Mouse (Mus musculus): Measurements from ENCODE around the gene C730034F03Rik. TPM values are rescaled to one million over a fixed set of nuclear protein-coding genes. Genes with fewer than 3 reads are reported as not detected.

Gene C730034F03Rik
- polyA plus RNA-seq, 1 experiment from 2014 or later: 4.0 TPM

- no peak overlapping the region; the same call in 1 of the 2 replicates for H3K4me3 ChIP-seq (ENCODE audit: low read depth, low read length)
- no peak overlapping the region for H3K4me2 ChIP-seq (replicated peaks; ENCODE audit: low read depth, low read length)
- 0 out of 2 replicates have a peak, but pooled peaks cover 2% of the 10 kb centered on the region for H3K4me1 ChIP-seq (replicated peaks; ENCODE audit: control insufficient read depth, insufficient read depth, low read length)
- no peak overlapping the region for H3K27ac ChIP-seq (ENCODE audit: low read depth, low read length)
- DNase-seq (ENCODE audit: low spot score) (no peak), ATAC-seq (ENCODE audit: low FRiP score) (no peak)
- no peaks in the 10 kb centered on the region for H3K9me3 ChIP-seq (ENCODE audit: control insufficient read depth, low read length)
- WGBS: 93% methylated on average over 19 of the region's 19 CpGs
- H3K36me3 ChIP-seq (ENCODE audit: control insufficient read depth, insufficient read depth, low read length): no peaks in the 10 kb centered on the region
- H3K27me3 ChIP-seq (ENCODE audit: control insufficient read depth, insufficient read depth, low read length): no peaks in the 10 kb centered on the region
- no peak overlapping the region for H3K9ac ChIP-seq (ENCODE audit: low read depth, low read length)
Observed at GRCm38 (mm10) chr15:89474596-89475292, 45.4 kb downstream of the C730034F03Rik start.

GRCm38 (mm10) chr15:89475293-89475600 is 45.9 kb downstream of the C730034F03Rik start:
- Histone ChIP-seq H3K9me3 (ENCODE audit: control insufficient read depth, low read length) (no peaks in the 10 kb centered on the region), H3K4me2 (replicated peaks; ENCODE audit: low read depth, low read length) (peak overlapping the region; percentile 65), H3K4me1 (replicated peaks; ENCODE audit: control insufficient read depth, insufficient read depth, low read length) (0 out of 2 replicates have a peak, but pooled peaks cover 2% of the 10 kb centered on the region), H3K4me3 (ENCODE audit: low read depth, low read length) (no peak overlapping the region), H3K36me3 (ENCODE audit: control insufficient read depth, insufficient read depth, low read length) (no peaks in the 10 kb centered on the region), H3K27me3 (ENCODE audit: control insufficient read depth, insufficient read depth, low read length) (no peaks in the 10 kb centered on the region), H3K27ac (ENCODE audit: low read depth, low read length) (no peak overlapping the region), H3K9ac (ENCODE audit: low read depth, low read length) (no peak overlapping the region)
- WGBS: 87% methylated on average over 7 of the region's 7 CpGs
- ATAC-seq (ENCODE audit: low FRiP score): no peak
- no peak for DNase-seq (ENCODE audit: low spot score)

- ATAC-seq (ENCODE audit: low FRiP score) (peak; percentile 97), DNase-seq (ENCODE audit: low spot score) (peak; percentile 89)
- H3K36me3 ChIP-seq (ENCODE audit: control insufficient read depth, insufficient read depth, low read length): no peaks in the 10 kb centered on the region
- 9% methylated on average over 44 of the region's 44 CpGs for WGBS
- peak overlapping the region; percentile 55 for H3K9ac ChIP-seq (ENCODE audit: low read depth, low read length)
- H3K4me1 ChIP-seq (replicated peaks; ENCODE audit: control insufficient read depth, insufficient read depth, low read length): 0 out of 2 replicates have a peak, but pooled peaks cover 2% of the 10 kb centered on the region
- H3K9me3 ChIP-seq (ENCODE audit: control insufficient read depth, low read length): no peaks in the 10 kb centered on the region
- 0 out of 2 replicates have a peak overlapping the region, but pooled peaks have one; percentile 45 for H3K27ac ChIP-seq (ENCODE audit: low read depth, low read length)
- H3K4me2 ChIP-seq (replicated peaks; ENCODE audit: low read depth, low read length): peak overlapping the region; percentile 65
- H3K4me3 ChIP-seq (ENCODE audit: low read depth, low read length): peak overlapping the region; percentile 48
- no peaks in the 10 kb centered on the region for H3K27me3 ChIP-seq (ENCODE audit: control insufficient read depth, insufficient read depth, low read length)
Observed at GRCm38 (mm10) chr15:89475611-89476474, 46.5 kb downstream of the C730034F03Rik start.

GRCm38 (mm10) chr15:89476475-89476815 is 47.1 kb downstream of the C730034F03Rik start:
- H3K9ac ChIP-seq (ENCODE audit: low read depth, low read length): peak overlapping the region; percentile 55
- peak overlapping the region; percentile 48 for H3K4me3 ChIP-seq (ENCODE audit: low read depth, low read length)
- WGBS: 7% methylated on average over 5 of the region's 5 CpGs
- ATAC-seq (ENCODE audit: low FRiP score) (no peak), DNase-seq (ENCODE audit: low spot score) (no peak)
- H3K4me2 ChIP-seq (replicated peaks; ENCODE audit: low read depth, low read length): peak overlapping the region; percentile 65
- 0 out of 2 replicates have a peak overlapping the region, but pooled peaks have one; percentile 45 for H3K27ac ChIP-seq (ENCODE audit: low read depth, low read length)
- H3K36me3 ChIP-seq (ENCODE audit: control insufficient read depth, insufficient read depth, low read length): no peaks in the 10 kb centered on the region
- no peaks in the 10 kb centered on the region for H3K9me3 ChIP-seq (ENCODE audit: control insufficient read depth, low read length)
- H3K27me3 ChIP-seq (ENCODE audit: control insufficient read depth, insufficient read depth, low read length): no peaks in the 10 kb centered on the region
- 0 out of 2 replicates have a peak, but pooled peaks cover 2% of the 10 kb centered on the region for H3K4me1 ChIP-seq (replicated peaks; ENCODE audit: control insufficient read depth, insufficient read depth, low read length)

GRCm38 (mm10) chr15:89477091-89477491 is 47.7 kb downstream of the C730034F03Rik start, which contains the start of gene Arsa:
TSS of gene Arsa (minus strand) at chr15:89477425.
- Histone ChIP-seq H3K27me3 (ENCODE audit: control insufficient read depth, insufficient read depth, low read length) (no peaks in the 10 kb centered on the region), H3K9ac (ENCODE audit: low read depth, low read length) (peak within 1 kb of the TSS; percentile 55), H3K4me1 (replicated peaks; ENCODE audit: control insufficient read depth, insufficient read depth, low read length) (0 out of 2 replicates have a peak, but pooled peaks cover 2% of the 10 kb centered on the region), H3K36me3 (ENCODE audit: control insufficient read depth, insufficient read depth, low read length) (no peaks in the 10 kb centered on the region), H3K4me3 (ENCODE audit: low read depth, low read length) (peak within 1 kb of the TSS; percentile 48), H3K27ac (ENCODE audit: low read depth, low read length) (0 out of 2 replicates have a peak within 1 kb of the TSS, but pooled peaks have one; percentile 45), H3K4me2 (replicated peaks; ENCODE audit: low read depth, low read length) (peak within 1 kb of the TSS; percentile 65), H3K9me3 (ENCODE audit: control insufficient read depth, low read length) (no peaks in the 10 kb centered on the region)
- WGBS: 34% methylated on average over 9 of the region's 9 CpGs
- ATAC-seq (ENCODE audit: low FRiP score) (no peak), DNase-seq (ENCODE audit: low spot score) (no peak)

GRCm38 (mm10) chr15:89477806-89478205 is 48.4 kb downstream of the C730034F03Rik start:
- H3K9ac ChIP-seq (ENCODE audit: low read depth, low read length): no peak overlapping the region
- 0 out of 2 replicates have a peak, but pooled peaks cover 2% of the 10 kb centered on the region for H3K4me1 ChIP-seq (replicated peaks; ENCODE audit: control insufficient read depth, insufficient read depth, low read length)
- WGBS: 40% methylated on average over 8 of the region's 8 CpGs
- no peak overlapping the region for H3K4me3 ChIP-seq (ENCODE audit: low read depth, low read length)
- H3K27ac ChIP-seq (ENCODE audit: low read depth, low read length): no peak overlapping the region
- no peaks in the 10 kb centered on the region for H3K27me3 ChIP-seq (ENCODE audit: control insufficient read depth, insufficient read depth, low read length)
- no peaks in the 10 kb centered on the region for H3K36me3 ChIP-seq (ENCODE audit: control insufficient read depth, insufficient read depth, low read length)
- H3K4me2 ChIP-seq (replicated peaks; ENCODE audit: low read depth, low read length): no peak overlapping the region
- no peaks in the 10 kb centered on the region for H3K9me3 ChIP-seq (ENCODE audit: control insufficient read depth, low read length)
- DNase-seq (ENCODE audit: low spot score) (no peak), ATAC-seq (ENCODE audit: low FRiP score) (no peak)

- H3K27ac ChIP-seq (ENCODE audit: low read depth, low read length): no peak overlapping the region
- WGBS: 76% methylated on average over 3 of the region's 3 CpGs
- no peaks in the 10 kb centered on the region for H3K9me3 ChIP-seq (ENCODE audit: control insufficient read depth, low read length)
- H3K4me1 ChIP-seq (replicated peaks; ENCODE audit: control insufficient read depth, insufficient read depth, low read length): 0 out of 2 replicates have a peak, but pooled peaks cover 2% of the 10 kb centered on the region
- H3K36me3 ChIP-seq (ENCODE audit: control insufficient read depth, insufficient read depth, low read length): no peaks in the 10 kb centered on the region
- no peak overlapping the region for H3K4me2 ChIP-seq (replicated peaks; ENCODE audit: low read depth, low read length)
- DNase-seq (ENCODE audit: low spot score): no peak
- no peak for ATAC-seq (ENCODE audit: low FRiP score)
- no peak overlapping the region for H3K4me3 ChIP-seq (ENCODE audit: low read depth, low read length)
- no peak overlapping the region for H3K9ac ChIP-seq (ENCODE audit: low read depth, low read length)
- no peaks in the 10 kb centered on the region for H3K27me3 ChIP-seq (ENCODE audit: control insufficient read depth, insufficient read depth, low read length)
Observed at GRCm38 (mm10) chr15:89478622-89479021, 49.2 kb downstream of the C730034F03Rik start.
